Mouse (Mus musculus) forebrain, embryonic 14.5 days (tissue): ENCODE results near the gene Pfdn5. TPM values are rescaled to one million over a fixed set of nuclear protein-coding genes. Genes with fewer than 3 reads are reported as not detected.

ENCODE experiments used
- ATAC-seq: fragments of 200-750 bp; cut with Nextera tagmentation; 2 replicates; pipeline ENCODE4 v1.8.0; 2017; ENCODE audit warnings: mild to moderate bottlenecking, moderate library complexity
- DNase-seq: peaks from one replicate; pipeline ENCODE4 v3.0.0-alpha.2; 2015; ENCODE audit warnings: low spot score
- H3K27ac ChIP-seq: fragments of 300-500 bp; sonication (generic); 2 replicates; pipeline ENCODE4 v1.5.1; 2014; ENCODE audit warnings: low read depth, mild to moderate bottlenecking, control low read depth, low read length, moderate library complexity
- H3K27me3 ChIP-seq: fragments of 300-500 bp; sonication (generic); replicated peaks from 2 replicates; pipeline ENCODE4 v1.6.1; 2014; ENCODE audit warnings: low read length, control low read depth, mixed read lengths; ENCODE audit not compliant: control insufficient read depth, insufficient read depth
- H3K36me3 ChIP-seq: fragments of 300-500 bp; sonication (generic); 2 replicates; pipeline ENCODE4 v1.6.1; 2014; ENCODE audit warnings: low read length, control low read depth; ENCODE audit not compliant: control insufficient read depth, insufficient read depth
- H3K4me1 ChIP-seq: fragments of 300-500 bp; sonication (generic); 2 replicates; pipeline ENCODE4 v1.6.1; 2014; ENCODE audit warnings: antibody characterized with exemption, low read length, control low read depth; ENCODE audit not compliant: control insufficient read depth, insufficient read depth
- H3K4me2 ChIP-seq: fragments of 300-500 bp; sonication (generic); 2 replicates; pipeline ENCODE4 v1.6.1; 2014; ENCODE audit warnings: mild to moderate bottlenecking, control low read depth, low read length
- H3K4me3 ChIP-seq: fragments of 300-500 bp; sonication (generic); 2 replicates; pipeline ENCODE4 v1.5.1; 2014; ENCODE audit warnings: low read depth, low read length, control low read depth
- H3K9ac ChIP-seq: fragments of 300-500 bp; sonication (generic); 2 replicates; pipeline ENCODE4 v1.6.1; 2014; ENCODE audit warnings: mild to moderate bottlenecking, low read length, control low read depth, moderate library complexity
- H3K9me3 ChIP-seq: fragments of 300-500 bp; sonication (generic); replicated peaks from 2 replicates; pipeline ENCODE4 v1.6.1; 2016; ENCODE audit warnings: low read length, control low read depth, mixed read lengths; ENCODE audit not compliant: control insufficient read depth
- WGBS: fragments of 180-500 bp; shearing (Covaris S2); extraction: QIAGEN DNeasy Blood & Tissue Kit; methylation state at CpG from one replicate; pipeline ENCODE4 v1.1.7; 2014; 5-methylcytosine and 5-hydroxymethylcytosine counted together
- polyA plus RNA-seq: library from polyadenylated mRNA; unstranded; fragments of >200 nt; fragmentation: Nextera tagmentation; extraction: Ambion mirVana; gene quantifications from 2 replicates; pipeline ENCODE4 v1.2.1, GENCODE M21; 2014

The Pfdn5 gene
- polyA plus RNA-seq, 1 experiment from 2014 or later: 642 TPM

DNA sequence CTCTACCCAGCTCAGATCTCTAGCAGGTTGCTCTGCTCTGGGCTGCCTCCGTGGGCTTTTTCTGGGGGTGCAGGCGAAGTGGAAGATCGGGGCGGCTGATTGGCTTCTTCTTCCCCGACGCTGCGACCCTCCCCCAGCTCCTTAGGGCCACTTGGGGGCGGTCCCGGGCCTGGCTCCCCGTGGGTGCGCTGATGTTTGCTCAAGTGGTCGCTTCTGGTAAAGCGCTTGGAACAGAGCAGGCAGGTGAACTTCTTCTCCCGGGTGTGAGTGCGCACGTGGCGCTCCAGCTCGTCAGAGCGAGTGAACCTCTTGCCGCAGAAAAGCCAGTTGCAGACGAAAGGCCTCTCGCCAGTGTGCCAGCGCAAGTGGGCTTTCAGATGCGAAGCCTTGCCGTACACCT, 32.2 kb downstream of the Pfdn5 start:
- Histone ChIP-seq H3K27me3 (peaks cover 32% of the 10 kb centered on the region), H3K4me2 (peak overlapping the region; percentile 34), H3K9ac (0 out of 2 replicates have a peak overlapping the region, but pooled peaks have one; percentile 21), H3K4me1 (0 out of 2 replicates have a peak, but pooled peaks cover 4% of the 10 kb centered on the region), H3K9me3 (no peaks in the 10 kb centered on the region), H3K27ac (no peak overlapping the region), H3K36me3 (no peaks in the 10 kb centered on the region), H3K4me3 (no peak overlapping the region)
- ATAC-seq (no peak), DNase-seq (no peak)
- 3% methylated on average over 25 of the region's 25 CpGs for WGBS

DNA sequence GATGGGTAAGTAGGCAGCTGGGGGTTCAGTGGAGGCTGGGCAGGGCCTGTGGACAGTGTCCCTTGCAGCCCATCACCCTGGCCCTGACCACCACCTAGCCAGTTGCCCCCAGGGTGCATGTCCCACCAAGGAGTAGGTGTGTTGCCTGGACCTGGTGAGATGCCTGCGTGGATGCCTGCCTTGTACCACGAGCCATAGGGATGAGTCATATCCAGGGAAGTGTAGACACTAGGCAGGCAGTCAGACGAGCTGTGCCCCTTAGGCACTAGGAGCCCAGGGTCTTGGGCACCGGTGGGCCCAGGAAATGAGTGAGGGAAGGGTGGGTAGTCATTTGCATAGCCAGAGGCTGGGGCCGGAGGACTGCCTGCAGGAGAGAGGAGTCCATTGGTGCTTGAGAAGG, 32.9 kb downstream of the Pfdn5 start:
- H3K27me3 ChIP-seq: peaks cover 32% of the 10 kb centered on the region

DNA sequence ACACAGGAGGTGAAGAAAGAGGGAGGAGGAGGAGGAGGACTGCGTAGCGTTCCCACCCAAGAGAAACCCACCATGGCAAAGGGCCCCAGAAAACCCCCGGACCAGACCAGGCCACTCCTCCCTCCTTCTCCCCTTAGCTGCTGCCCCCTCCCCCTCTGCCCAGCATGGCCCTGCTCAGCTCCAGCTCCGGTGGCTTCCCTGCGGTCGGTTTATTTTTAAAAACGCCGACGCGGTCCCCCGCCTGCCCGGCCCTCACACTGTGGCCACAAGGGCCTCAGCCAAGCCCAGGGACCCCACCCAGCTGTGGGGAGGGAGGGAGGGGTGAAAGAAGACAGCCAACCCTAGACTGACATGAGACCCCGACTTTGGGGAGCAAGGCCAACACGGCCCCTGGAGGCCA, 36.7 kb downstream of the Pfdn5 start:
- Histone ChIP-seq H3K36me3 (no peaks in the 10 kb centered on the region), H3K9me3 (no peaks in the 10 kb centered on the region), H3K4me3 (no peak overlapping the region), H3K27ac (no peak overlapping the region), H3K4me2 (no peak overlapping the region), H3K4me1 (0 out of 2 replicates have a peak, but pooled peaks cover 4% of the 10 kb centered on the region), H3K9ac (no peak overlapping the region), H3K27me3 (peaks cover 18% of the 10 kb centered on the region)
- DNase-seq: no peak
- 12% methylated on average over 14 of the region's 14 CpGs for WGBS
- no peak for ATAC-seq

More for the DNA sequence above, 32.9 kb downstream of the Pfdn5 start:
- no peaks in the 10 kb centered on the region for H3K9me3 ChIP-seq
- H3K27ac ChIP-seq: no peak overlapping the region
- ATAC-seq (no peak), DNase-seq (no peak)
- H3K36me3 ChIP-seq: no peaks in the 10 kb centered on the region
- no peak overlapping the region for H3K4me3 ChIP-seq
- no peak overlapping the region for H3K4me2 ChIP-seq
- 33% methylated on average over 5 of the region's 5 CpGs for WGBS
- H3K9ac ChIP-seq: no peak overlapping the region
- 0 out of 2 replicates have a peak, but pooled peaks cover 4% of the 10 kb centered on the region for H3K4me1 ChIP-seq

DNA sequence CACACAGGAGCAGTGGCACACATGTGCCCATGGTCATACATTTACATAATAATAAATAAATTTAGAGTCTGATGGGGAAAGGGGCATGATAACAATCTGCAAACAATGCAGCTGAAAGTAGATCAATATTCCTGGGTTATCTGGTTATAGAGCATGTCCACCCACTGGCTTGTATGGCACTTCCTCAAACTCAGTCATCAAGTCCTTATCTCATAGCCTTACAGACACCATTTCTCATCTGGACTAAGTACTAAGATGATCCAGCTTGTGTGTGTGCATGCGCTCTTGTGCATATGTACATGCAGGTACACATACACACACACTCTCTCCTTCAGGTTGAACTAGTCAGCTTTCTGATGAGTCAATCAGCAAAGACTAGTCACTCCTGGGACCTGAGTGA, 38.8 kb downstream of the Pfdn5 start:
- H3K36me3 ChIP-seq: no peaks in the 10 kb centered on the region
- DNase-seq (no peak), ATAC-seq (no peak)
- no peak overlapping the region for H3K4me2 ChIP-seq
- no peak overlapping the region for H3K4me3 ChIP-seq
- peaks cover 5% of the 10 kb centered on the region; the same call in 1 of the 2 replicates for H3K27me3 ChIP-seq
- 97% methylated on average over 1 of the region's 1 CpGs for whole genome bisulfite sequencing
- H3K4me1 ChIP-seq: no peaks in the 10 kb centered on the region
- H3K9ac ChIP-seq: no peak overlapping the region
- no peaks in the 10 kb centered on the region for H3K9me3 ChIP-seq
- H3K27ac ChIP-seq: no peak overlapping the region

GRCm38 (mm10) chr15:102366238-102366637, 40.3 kb downstream of the Pfdn5 start:
- H3K36me3 ChIP-seq: no peaks in the 10 kb centered on the region
- no peak overlapping the region for H3K27ac ChIP-seq
- H3K27me3 ChIP-seq: peaks cover 9% of the 10 kb centered on the region; the same call in 1 of the 2 replicates
- no peaks in the 10 kb centered on the region for H3K9me3 ChIP-seq
- H3K4me3 ChIP-seq: 0 out of 2 replicates have a peak overlapping the region, but pooled peaks have one; percentile 6
- WGBS: 8% methylated on average over 7 of the region's 7 CpGs
- DNase-seq (no peak), ATAC-seq (no peak)
- no peaks in the 10 kb centered on the region for H3K4me1 ChIP-seq
- peak overlapping the region; percentile 40; the same call in 1 of the 2 replicates for H3K9ac ChIP-seq
- H3K4me2 ChIP-seq: peak overlapping the region; percentile 42

GRCm38 (mm10) chr15:102366733-102367344, 40.9 kb downstream of the Pfdn5 start, which contains the start of gene Sp7:
Sp7 (minus strand) TSS chr15:102367182.
- WGBS: 8% methylated on average over 15 of the region's 15 CpGs
- DNase-seq: peak; percentile 46
- peak within 1 kb of the TSS; percentile 42 for H3K4me2 ChIP-seq
- no peaks in the 10 kb centered on the region for H3K9me3 ChIP-seq
- no peak within 1 kb of the TSS for H3K27ac ChIP-seq
- H3K4me1 ChIP-seq: no peaks in the 10 kb centered on the region
- H3K36me3 ChIP-seq: no peaks in the 10 kb centered on the region
- peak within 1 kb of the TSS; percentile 40; the same call in 1 of the 2 replicates for H3K9ac ChIP-seq
- H3K27me3 ChIP-seq: peaks cover 9% of the 10 kb centered on the region; the same call in 1 of the 2 replicates
- H3K4me3 ChIP-seq: 0 out of 2 replicates have a peak within 1 kb of the TSS, but pooled peaks have one; percentile 6
- no peak for ATAC-seq

- Histone ChIP-seq H3K9me3 (no peaks in the 10 kb centered on the region), H3K4me2 (no peak overlapping the region), H3K36me3 (no peaks in the 10 kb centered on the region), H3K27ac (no peak overlapping the region), H3K9ac (no peak overlapping the region), H3K4me3 (no peak overlapping the region), H3K27me3 (peaks cover 9% of the 10 kb centered on the region; the same call in 1 of the 2 replicates), H3K4me1 (no peaks in the 10 kb centered on the region)
- ATAC-seq (no peak), DNase-seq (no peak)
- WGBS: 11% methylated on average over 13 of the region's 13 CpGs
Observed at GRCm38 (mm10) chr15:102369972-102370371, 44.1 kb downstream of the Pfdn5 start.

GRCm38 (mm10) chr15:102370727-102371126, 44.8 kb downstream of the Pfdn5 start:
- Histone ChIP-seq H3K27me3 (peaks cover 8% of the 10 kb centered on the region; the same call in 1 of the 2 replicates), H3K4me1 (no peaks in the 10 kb centered on the region), H3K4me2 (no peak overlapping the region), H3K9ac (0 out of 2 replicates have a peak overlapping the region, but pooled peaks have one; percentile 21), H3K9me3 (no peaks in the 10 kb centered on the region), H3K36me3 (no peaks in the 10 kb centered on the region), H3K4me3 (no peak overlapping the region), H3K27ac (no peak overlapping the region)
- DNase-seq (no peak), ATAC-seq (no peak)
- 13% methylated on average over 10 of the region's 10 CpGs for WGBS
